Mouse (Mus musculus) layer of hippocampus, adult 8-10 months (tissue): ENCODE data around the gene Asb10. TPM values are rescaled to one million over a fixed set of nuclear protein-coding genes. Genes with fewer than 3 reads are reported as not detected.

Source experiments
- DNase-seq, 2 experiments: peaks; one replicate each; pipeline ENCODE4 v3.0.0; 2022; ENCODE audit warnings: low spot score in 2 of 2
- total RNA-seq, 4 experiments: library from RNA; stranded (reverse); gene quantifications; 2 replicates each; pipeline ENCODE4 v1.2.4; 2022

Asb10 gene
- total RNA-seq, 4 experiments from 2014 or later = 0.19 to 5.8 (median 3.0) TPM

GRCm38 (mm10) chr5:24492546-24493285 lies 48.1 kb downstream of the Asb10 start:
- DNase-seq = no peak

- no peak for DNase-seq
Observed at GRCm38 (mm10) chr5:24490413-24490920, 50.3 kb downstream of the Asb10 start.

GRCm38 (mm10) chr5:24486738-24487137 lies 54.0 kb downstream of the Asb10 start:
- no peak for DNase-seq

GRCm38 (mm10) chr5:24486097-24486496 lies 54.7 kb downstream of the Asb10 start:
- peak; percentile 81 to 89 for DNase-seq

- DNase-seq = no peak
Observed at GRCm38 (mm10) chr5:24484963-24485362, 55.8 kb downstream of the Asb10 start.

- DNase-seq = peak in 1 of 2 experiments; percentile 66
Observed at GRCm38 (mm10) chr5:24483326-24483725, 57.5 kb downstream of the Asb10 start.

Other genes starting within 250 kb of the Asb10 start
- gene Kcnh2, start 189.4 kb downstream of the Asb10 start, total RNA-seq = 10 to 100 TPM; 20.4 to 26.8 (median 21.9) TPM
- gene Nos3, start 176.2 kb downstream of the Asb10 start, total RNA-seq = 1 to 10 TPM; 6.6 to 9.0 (median 7.6) TPM
- 1 to 10 TPM; 3.0 to 5.2 (median 4.0) TPM for gene Atg9b, start 148.8 kb downstream of the Asb10 start, total RNA-seq
- 10 to 100 TPM; 51.9 to 59.2 (median 56.8) TPM for gene Abcb8, start 147.3 kb downstream of the Asb10 start, total RNA-seq
- gene Asic3, start 127.6 kb downstream of the Asb10 start, total RNA-seq = under 1 TPM in 3 of 4 experiments, not detected in 1; 0.43 to 0.48 (median 0.45) TPM
- 100 to 1,000 TPM; 120 to 139 (median 128) TPM for gene Cdk5, start 117.4 kb downstream of the Asb10 start, total RNA-seq
- 10 to 100 TPM; 28.8 to 38.8 (median 33.5) TPM for gene Slc4a2, start 117.1 kb downstream of the Asb10 start, total RNA-seq
- gene Fastk, start 95.7 kb downstream of the Asb10 start, total RNA-seq = 100 to 1,000 TPM; 131 to 154 (median 134) TPM
- 10 to 100 TPM; 19.0 to 23.5 (median 19.7) TPM for gene Tmub1, start 93.1 kb downstream of the Asb10 start, total RNA-seq
- gene Agap3, start 88.8 kb downstream of the Asb10 start, total RNA-seq = 100 to 1,000 TPM; 563 to 611 (median 584) TPM
- not detected for gene Gbx1, start 13.8 kb downstream of the Asb10 start, total RNA-seq
- gene 4931409K22Rik, start 15.8 kb upstream of the Asb10 start, total RNA-seq = under 1 TPM in 1 of 4 experiments, not detected in 3; 0.36 TPM
- 10 to 100 TPM; 75.3 to 86.0 (median 78.3) TPM for gene Abcf2, start 36.5 kb upstream of the Asb10 start, total RNA-seq
- gene Chpf2, start 45.8 kb upstream of the Asb10 start, total RNA-seq = 10 to 100 TPM; 68.4 to 78.7 (median 75.5) TPM
- gene Smarcd3, start 83.4 kb upstream of the Asb10 start, total RNA-seq = 10 to 100 TPM; 85.5 to 92.0 (median 89.1) TPM
- 10 to 100 TPM; 68.8 to 75.2 (median 73.1) TPM for gene Nub1, start 144.6 kb upstream of the Asb10 start, total RNA-seq
- gene Wdr86, start 189.7 kb upstream of the Asb10 start, total RNA-seq = 1 to 10 TPM in 2 of 4 experiments, under 1 TPM in 2; 0.37 to 1.2 (median 1.00) TPM
- 1 to 10 TPM in 2 of 4 experiments, under 1 TPM in 1, not detected in 1; 0.52 to 2.1 (median 1.3) TPM for gene Crygn, start 217.0 kb upstream of the Asb10 start, total RNA-seq